Mouse (Mus musculus): ENCODE measurements at regions not wholly inside any gene's neighbourhood (a gene's known extent, or its start where the extent isn't known, plus 50 kb on each side); places are given as distances from the start of the nearest gene placed in this dataset.
A peak's percentile ranks its signal among the peaks of the same experiment; 100 is the strongest.

DNA sequence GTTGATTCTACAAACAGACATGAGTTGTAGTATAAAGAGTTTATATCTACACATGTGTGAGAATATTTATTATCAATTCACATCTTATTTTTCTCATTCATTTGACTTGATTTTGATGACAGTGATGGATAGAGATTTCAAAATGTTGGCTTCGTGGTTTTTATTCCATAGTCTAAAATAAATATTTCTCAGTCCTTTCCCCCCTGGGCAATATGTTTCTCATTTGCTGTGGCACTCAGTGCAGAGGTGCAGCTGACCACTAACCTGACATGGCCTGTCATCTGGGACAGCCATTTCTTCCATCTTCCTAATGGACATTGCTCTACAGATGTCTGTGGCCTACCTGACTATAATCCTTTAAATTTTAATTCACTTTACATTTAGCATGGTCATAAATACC is 1413.5 kb upstream of the Zeb2 start:
- 90% methylated on average over 1 of the region's 1 CpGs for WGBS
- DNase-seq (ENCODE audit: low read depth in 1 of 2, low spot score in 2 of 2): no peak

GRCm38 (mm10) chr2:46525223-46525622 is 1408.0 kb upstream of the Zeb2 start:
- Histone ChIP-seq H3K4me3 (ENCODE audit: extremely low read depth, insufficient read depth, insufficient read length) (no peak overlapping the region), H3K4me1 (ENCODE audit: control insufficient read depth, insufficient read depth, insufficient read length) (peaks cover 7% of the 10 kb centered on the region), H3K36me3 (ENCODE audit: control insufficient read depth, insufficient read depth, low read length) (no peaks in the 10 kb centered on the region), H3K27me3 (ENCODE audit: control insufficient read depth, insufficient read depth, low read length) (no peaks in the 10 kb centered on the region), H3K27ac (ENCODE audit: insufficient read depth, low read length) (no peak overlapping the region)
- WGBS: 14% methylated on average over 4 of the region's 4 CpGs
- DNase-seq (ENCODE audit: low read depth in 1 of 2, low spot score in 2 of 2): peak in 1 of 2 experiments; percentile 8
- no peak for TF ChIP-seq POLR2A (IDR thresholded peaks at IDR 0.05; ENCODE audit: low read depth, low read length)
- no peak for TF ChIP-seq CTCF (IDR thresholded peaks at IDR 0.05; ENCODE audit: extremely low read depth, insufficient read depth, insufficient read length, insufficient replicate concordance)

More for the DNA sequence above, 1413.5 kb upstream of the Zeb2 start:
- H3K4me1 ChIP-seq (ENCODE audit: control insufficient read depth, insufficient read depth, insufficient read length): peaks cover under 1% of the 10 kb centered on the region; the same call in 1 of the 2 replicates
- no peak overlapping the region for H3K4me3 ChIP-seq (ENCODE audit: extremely low read depth, insufficient read depth, insufficient read length)
- no peak for TF ChIP-seq CTCF (IDR thresholded peaks at IDR 0.05; ENCODE audit: extremely low read depth, insufficient read depth, insufficient read length, insufficient replicate concordance)
- no peak for TF ChIP-seq POLR2A (IDR thresholded peaks at IDR 0.05; ENCODE audit: low read depth, low read length)
- no peak overlapping the region for H3K27ac ChIP-seq (ENCODE audit: insufficient read depth, low read length)
- H3K27me3 ChIP-seq (ENCODE audit: control insufficient read depth, insufficient read depth, low read length): no peaks in the 10 kb centered on the region
- no peaks in the 10 kb centered on the region for H3K36me3 ChIP-seq (ENCODE audit: control insufficient read depth, insufficient read depth, low read length)

GRCm38 (mm10) chr2:46524625-46525024 is 1407.4 kb upstream of the Zeb2 start:
- H3K27ac ChIP-seq (ENCODE audit: insufficient read depth, low read length): no peak overlapping the region
- no peak overlapping the region for H3K4me3 ChIP-seq (ENCODE audit: extremely low read depth, insufficient read depth, insufficient read length)
- WGBS: 63% methylated on average over 6 of the region's 6 CpGs
- H3K36me3 ChIP-seq (ENCODE audit: control insufficient read depth, insufficient read depth, low read length): no peaks in the 10 kb centered on the region
- DNase-seq (ENCODE audit: low read depth in 1 of 2, low spot score in 2 of 2): no peak
- H3K27me3 ChIP-seq (ENCODE audit: control insufficient read depth, insufficient read depth, low read length): no peaks in the 10 kb centered on the region
- TF ChIP-seq POLR2A (IDR thresholded peaks at IDR 0.05; ENCODE audit: low read depth, low read length): no peak
- no peak for TF ChIP-seq CTCF (IDR thresholded peaks at IDR 0.05; ENCODE audit: extremely low read depth, insufficient read depth, insufficient read length, insufficient replicate concordance)
- H3K4me1 ChIP-seq (ENCODE audit: control insufficient read depth, insufficient read depth, insufficient read length): peaks cover 7% of the 10 kb centered on the region

DNA sequence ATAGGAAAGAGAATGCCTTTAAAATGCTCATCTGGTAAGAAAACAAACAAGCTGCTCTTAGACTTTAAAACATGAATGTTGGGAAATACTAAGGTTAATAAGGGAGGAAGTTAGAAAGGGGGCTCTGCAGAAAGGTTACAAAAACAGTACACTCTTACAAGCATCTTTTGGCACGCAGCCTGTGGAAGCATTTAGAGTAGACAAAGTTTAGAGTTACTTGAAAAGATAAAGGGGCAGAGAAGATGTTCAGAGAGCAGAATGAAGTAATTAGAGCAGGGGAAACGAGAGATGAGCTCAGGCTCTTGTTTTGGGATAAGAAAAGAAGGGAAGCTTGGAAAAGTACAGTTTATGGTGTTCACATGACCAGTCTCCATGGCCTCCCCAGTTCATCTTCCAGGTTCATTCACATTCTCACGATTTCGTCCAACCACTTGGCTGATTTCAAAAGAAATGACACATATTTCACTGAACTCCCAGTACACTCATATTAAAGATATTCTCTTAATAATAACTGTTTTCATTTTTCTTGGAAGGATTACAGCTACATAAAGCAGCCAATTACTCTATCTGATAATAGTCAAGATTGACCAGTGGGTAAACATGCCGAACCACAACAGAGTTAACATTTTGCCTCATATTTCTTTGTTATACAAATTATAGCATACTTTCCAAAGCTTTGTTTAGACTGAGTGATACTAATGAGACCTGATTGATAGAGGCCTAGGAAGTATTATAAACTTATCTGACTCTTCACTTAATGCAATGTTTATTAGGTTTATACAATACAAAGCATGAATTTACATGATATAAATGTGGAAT is 1404.2 kb upstream of the Zeb2 start:
- TF ChIP-seq CTCF (IDR thresholded peaks at IDR 0.05; ENCODE audit: extremely low read depth, insufficient read depth, insufficient read length, insufficient replicate concordance) (no peak), POLR2A (IDR thresholded peaks at IDR 0.05; ENCODE audit: low read depth, low read length) (no peak)
- no peak overlapping the region for H3K4me3 ChIP-seq (ENCODE audit: extremely low read depth, insufficient read depth, insufficient read length)
- H3K36me3 ChIP-seq (ENCODE audit: control insufficient read depth, insufficient read depth, low read length): no peaks in the 10 kb centered on the region
- H3K4me1 ChIP-seq (ENCODE audit: control insufficient read depth, insufficient read depth, insufficient read length): peaks cover 7% of the 10 kb centered on the region
- no peak overlapping the region for H3K27ac ChIP-seq (ENCODE audit: insufficient read depth, low read length)
- 85% methylated on average over 5 of the region's 5 CpGs for WGBS
- DNase-seq (ENCODE audit: low read depth in 1 of 2, low spot score in 2 of 2): no peak
- H3K27me3 ChIP-seq (ENCODE audit: control insufficient read depth, insufficient read depth, low read length): no peaks in the 10 kb centered on the region

GRCm38 (mm10) chr2:46512237-46513028 is 1395.2 kb upstream of the Zeb2 start:
- H3K4me1 ChIP-seq (ENCODE audit: control insufficient read depth, insufficient read depth, insufficient read length): no peaks in the 10 kb centered on the region
- no peak for DNase-seq (ENCODE audit: low read depth in 1 of 2, low spot score in 2 of 2)
- H3K27me3 ChIP-seq (ENCODE audit: control insufficient read depth, insufficient read depth, low read length): no peaks in the 10 kb centered on the region
- H3K4me3 ChIP-seq (ENCODE audit: extremely low read depth, insufficient read depth, insufficient read length): no peak overlapping the region
- TF ChIP-seq POLR2A (IDR thresholded peaks at IDR 0.05; ENCODE audit: low read depth, low read length) (no peak), CTCF (IDR thresholded peaks at IDR 0.05; ENCODE audit: extremely low read depth, insufficient read depth, insufficient read length, insufficient replicate concordance) (no peak)
- no peaks in the 10 kb centered on the region for H3K36me3 ChIP-seq (ENCODE audit: control insufficient read depth, insufficient read depth, low read length)
- no peak overlapping the region for H3K27ac ChIP-seq (ENCODE audit: insufficient read depth, low read length)
- WGBS: 76% methylated on average over 2 of the region's 2 CpGs

GRCm38 (mm10) chr2:46506951-46507350 is 1389.8 kb upstream of the Zeb2 start:
- Histone ChIP-seq H3K4me3 (ENCODE audit: extremely low read depth, insufficient read depth, insufficient read length) (no peak overlapping the region), H3K4me1 (ENCODE audit: control insufficient read depth, insufficient read depth, insufficient read length) (no peaks in the 10 kb centered on the region), H3K36me3 (ENCODE audit: control insufficient read depth, insufficient read depth, low read length) (no peaks in the 10 kb centered on the region), H3K27me3 (ENCODE audit: control insufficient read depth, insufficient read depth, low read length) (no peaks in the 10 kb centered on the region), H3K27ac (ENCODE audit: insufficient read depth, low read length) (no peak overlapping the region)
- no peak for DNase-seq (ENCODE audit: low read depth in 1 of 2, low spot score in 2 of 2)
- TF ChIP-seq CTCF (IDR thresholded peaks at IDR 0.05; ENCODE audit: extremely low read depth, insufficient read depth, insufficient read length, insufficient replicate concordance) (no peak), POLR2A (IDR thresholded peaks at IDR 0.05; ENCODE audit: low read depth, low read length) (no peak)
- WGBS: 94% methylated on average over 1 of the region's 1 CpGs
